Mouse (Mus musculus) neutrophil, adult 5-6 weeks (primary cell): ENCODE measurements around the gene Mink1. TPM values are rescaled to one million over a fixed set of nuclear protein-coding genes. Genes with fewer than 3 reads are reported as not detected.
"Not testable (repeated sequence)": the region's sequence is repeated elsewhere in the genome, so short reads cannot be mapped to it uniquely, and the experiment has no call there.

Source experiments
- ATAC-seq: fragments of 151-379, 151-347 bp; 2 replicates; pipeline ENCODE4 v1.8.0; 2017; ENCODE audit warnings: mild to moderate bottlenecking, moderate TSS enrichment; ENCODE audit not compliant: insufficient number of reproducible peaks, poor library complexity, low FRiP score, severe bottlenecking; ENCODE audit errors: extremely low read depth
- total RNA-seq: library from RNA; stranded (forward); fragments of 200-1000 nt; gene quantifications from 2 replicates; pipeline ENCODE4 v1.2.3, GENCODE M21; 2017

Gene Mink1
- total RNA-seq, 1 experiment from 2014 or later = 21.8 TPM

GRCm38 (mm10) chr11:70544496-70544895, 18.2 kb upstream of the Mink1 start:
- no peak for ATAC-seq

DNA sequence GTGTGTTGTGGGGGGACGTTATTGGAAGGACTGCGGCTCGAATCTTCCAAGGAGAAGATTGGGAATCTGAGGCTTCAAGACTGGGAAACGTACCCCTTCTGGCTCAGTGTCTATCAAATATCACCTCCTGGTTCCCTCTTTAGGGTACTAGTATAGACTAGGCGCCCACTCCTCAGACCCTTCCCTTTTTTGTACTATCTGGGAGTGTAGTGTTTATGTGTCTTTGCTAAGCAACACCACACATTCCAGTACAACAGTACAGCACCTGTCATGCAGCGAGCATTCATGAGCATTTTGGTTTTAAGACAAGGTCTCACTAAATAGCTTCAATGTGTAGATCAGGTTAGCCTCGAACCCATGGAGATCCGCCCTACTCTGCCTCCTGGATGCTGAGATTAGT, 11.2 kb upstream of the Mink1 start:
- no peak for ATAC-seq

GRCm38 (mm10) chr11:70553940-70554339, 8.7 kb upstream of the Mink1 start:
- ATAC-seq = no peak

GRCm38 (mm10) chr11:70557545-70557944, 5.1 kb upstream of the Mink1 start:
- ATAC-seq = no peak

DNA sequence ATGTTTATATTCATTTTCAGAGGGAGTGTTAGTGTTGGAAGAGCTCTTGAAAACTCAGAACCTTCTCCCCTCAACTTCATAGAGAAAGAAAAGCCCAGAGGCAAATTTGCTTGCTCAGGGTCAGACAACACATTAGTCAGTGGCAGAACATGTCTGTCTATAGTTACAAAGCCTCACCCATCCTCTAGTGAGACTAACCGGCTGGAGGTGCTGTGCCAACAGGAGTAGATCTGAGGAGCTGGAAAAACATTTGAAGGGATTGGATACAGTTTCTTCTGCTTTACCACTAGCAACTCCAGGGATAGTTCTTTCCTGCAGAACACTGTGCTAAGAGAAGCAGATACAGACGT, 769 bp upstream of the Mink1 start:
- ATAC-seq = no peak

DNA sequence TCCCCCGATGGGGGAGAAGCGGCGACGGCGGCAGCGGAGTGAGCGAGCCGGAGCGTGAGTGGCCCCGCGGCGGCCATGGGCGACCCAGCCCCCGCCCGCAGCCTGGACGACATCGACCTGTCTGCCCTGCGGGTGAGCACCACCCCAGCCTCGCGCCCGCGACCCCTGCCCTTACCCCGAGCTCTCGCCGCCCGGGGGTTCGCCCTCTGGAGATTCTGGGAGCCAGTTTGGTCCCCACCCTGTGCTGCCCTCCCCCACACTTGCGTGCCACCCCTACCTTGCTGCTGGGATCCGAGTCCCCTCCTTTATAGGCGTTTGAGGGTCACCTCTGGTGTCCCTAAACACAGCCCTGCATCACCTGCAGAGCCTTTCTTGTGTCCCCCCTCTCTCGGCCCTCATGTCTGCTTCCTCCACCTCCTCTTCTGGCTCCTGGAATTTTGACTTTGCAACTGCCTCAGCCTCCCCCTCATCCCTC, 351 bp downstream of the Mink1 start:
- ATAC-seq = no peak; the same call in 1 of the 2 replicates

GRCm38 (mm10) chr11:70563470-70564275, 992 bp downstream of the Mink1 start:
- ATAC-seq = no peak

DNA sequence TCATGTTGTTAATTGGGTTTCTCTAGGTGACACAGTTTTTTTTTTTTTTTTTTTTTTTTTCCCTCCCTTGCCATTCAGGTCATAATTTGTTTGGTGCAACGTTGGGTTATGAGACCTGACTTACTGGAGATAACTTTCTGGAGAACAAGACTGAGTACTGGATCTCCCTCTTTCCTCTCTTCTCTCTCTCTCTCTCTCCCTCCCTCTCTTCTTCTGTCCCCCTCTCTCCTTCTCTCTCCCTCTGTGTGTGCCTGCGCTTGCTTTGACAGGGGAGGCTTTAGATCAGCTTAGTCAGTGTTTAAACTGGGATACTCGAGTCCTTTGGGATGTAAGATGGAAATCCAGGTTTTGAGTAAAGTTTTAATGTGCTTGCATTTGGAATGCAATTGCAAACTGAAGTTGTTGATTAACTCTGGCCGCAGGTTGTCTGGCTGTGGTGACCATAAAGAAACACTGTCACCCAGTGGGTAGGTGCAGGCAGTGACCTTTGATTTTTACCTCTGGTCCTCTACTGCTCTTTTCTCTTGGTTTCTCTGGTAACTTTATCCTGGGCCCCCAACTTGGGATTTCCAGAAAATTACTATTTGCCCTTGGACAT, 1.7 kb downstream of the Mink1 start:
- ATAC-seq = no peak

DNA sequence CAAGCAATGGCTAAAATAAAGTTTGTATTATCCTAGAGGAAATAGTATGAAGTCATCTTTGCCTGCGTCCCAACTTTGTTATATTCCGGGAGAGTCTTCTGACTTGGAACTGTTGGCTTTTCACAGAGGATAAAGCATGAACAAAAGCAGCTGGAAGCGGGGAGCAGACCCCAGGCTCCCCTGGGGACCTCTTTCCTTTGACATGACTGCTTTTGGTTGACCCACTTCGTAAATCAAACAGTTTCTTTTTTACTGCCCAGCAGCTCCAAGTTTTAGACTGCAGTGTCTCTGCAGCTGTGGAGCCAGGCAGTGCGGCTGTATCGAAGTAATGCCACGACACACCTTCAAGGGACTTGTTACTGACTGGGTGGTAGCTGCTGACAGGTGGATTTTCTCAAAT, 3.9 kb downstream of the Mink1 start:
- no peak for ATAC-seq

DNA sequence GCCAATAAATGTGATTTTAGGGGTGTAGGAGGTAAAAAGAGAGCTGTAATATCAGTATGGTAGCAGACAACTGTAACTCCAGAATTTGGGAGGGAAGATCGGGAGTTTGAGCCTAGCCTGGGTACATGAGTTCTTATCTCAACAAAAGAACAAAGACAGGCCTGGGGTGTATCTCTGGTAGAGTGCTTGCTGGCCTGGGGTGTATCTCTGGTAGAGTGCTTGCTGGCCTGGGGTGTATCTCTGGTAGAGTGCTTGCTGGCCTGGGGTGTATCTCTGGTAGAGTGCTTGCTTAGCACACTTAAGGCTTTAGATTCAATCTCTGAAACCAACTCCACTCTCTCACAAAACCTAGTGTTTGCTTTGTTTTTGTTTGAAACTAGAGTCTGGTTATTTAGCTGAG, 7.9 kb downstream of the Mink1 start:
- ATAC-seq = not testable (repeated sequence)

GRCm38 (mm10) chr11:70571641-70572040, 9.0 kb downstream of the Mink1 start:
- ATAC-seq = no peak

- no peak for ATAC-seq
Measured at GRCm38 (mm10) chr11:70572348-70572902, 9.7 kb downstream of the Mink1 start.

DNA sequence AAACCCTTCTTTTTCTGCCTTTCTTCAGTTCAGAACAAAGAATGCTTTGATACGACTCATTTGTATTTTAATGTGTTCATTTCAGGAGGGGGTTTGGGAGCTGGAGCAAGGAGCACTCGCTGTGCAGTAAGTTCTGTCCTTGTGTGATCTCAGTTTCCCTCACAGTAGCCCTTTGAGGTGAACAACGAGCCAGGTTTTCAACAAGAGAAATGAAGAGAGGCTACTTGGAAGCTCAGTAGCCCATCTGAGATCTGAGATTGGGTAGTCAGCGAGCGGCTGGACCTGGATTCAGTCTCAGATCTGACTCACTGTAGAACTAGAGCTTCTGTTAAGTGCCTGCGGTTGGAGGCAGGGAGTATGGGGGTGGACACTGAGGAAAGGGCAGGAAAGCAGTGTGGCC, 11.2 kb downstream of the Mink1 start:
- no peak for ATAC-seq

DNA sequence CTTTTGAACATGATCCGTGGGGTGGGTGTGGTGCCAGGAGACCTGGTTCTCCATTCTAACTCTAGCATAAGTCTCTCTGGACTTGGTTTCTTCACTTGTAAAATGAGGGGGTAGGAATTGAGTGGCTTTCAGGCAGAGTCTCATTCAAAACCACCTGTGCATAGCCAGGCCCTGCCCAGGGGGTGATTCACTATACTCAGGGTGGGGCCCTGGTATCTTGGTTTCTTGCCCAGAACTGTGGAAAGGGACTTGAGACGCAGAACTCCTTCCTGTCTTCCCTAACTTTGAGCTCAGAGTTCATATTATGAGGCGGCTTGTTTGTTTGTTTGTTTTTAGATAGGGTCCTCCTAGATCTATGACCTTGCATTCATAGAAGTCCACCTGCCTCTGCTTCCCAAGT, 14.5 kb downstream of the Mink1 start:
- no peak for ATAC-seq

- no peak for ATAC-seq
Measured at GRCm38 (mm10) chr11:70578962-70579361, 16.3 kb downstream of the Mink1 start.

DNA sequence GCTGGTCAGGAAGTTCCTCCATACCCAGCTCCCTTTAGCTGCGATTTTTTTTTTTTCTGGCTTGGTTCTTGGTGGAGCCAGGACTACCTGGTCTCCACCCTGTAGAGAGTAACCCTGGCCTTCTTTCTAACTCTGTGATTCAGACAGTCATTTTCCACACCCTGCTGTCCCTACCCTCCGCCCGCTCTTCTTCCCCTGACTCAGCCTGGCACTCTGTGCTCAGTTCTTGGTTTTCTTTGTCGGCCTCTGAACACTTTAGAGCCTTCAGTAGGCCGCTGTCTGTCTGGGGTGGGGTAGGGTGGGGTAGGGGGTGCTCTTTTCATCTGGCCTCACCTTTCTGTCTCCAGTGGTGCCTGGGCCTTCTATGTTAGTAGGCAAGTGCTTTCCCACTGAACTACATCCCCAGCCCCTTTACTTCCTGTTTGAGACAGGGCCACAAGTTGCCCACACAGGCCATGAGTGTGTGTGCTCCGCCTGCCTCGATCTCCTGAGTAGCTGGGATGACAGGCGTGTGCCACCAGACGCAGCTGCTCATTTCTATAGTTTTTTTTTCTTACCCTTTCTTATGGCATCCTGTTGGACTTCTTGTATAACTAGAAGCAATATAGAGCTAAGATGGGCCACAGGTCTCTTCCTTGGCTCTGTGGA, 17.2 kb downstream of the Mink1 start:
- no peak for ATAC-seq

DNA sequence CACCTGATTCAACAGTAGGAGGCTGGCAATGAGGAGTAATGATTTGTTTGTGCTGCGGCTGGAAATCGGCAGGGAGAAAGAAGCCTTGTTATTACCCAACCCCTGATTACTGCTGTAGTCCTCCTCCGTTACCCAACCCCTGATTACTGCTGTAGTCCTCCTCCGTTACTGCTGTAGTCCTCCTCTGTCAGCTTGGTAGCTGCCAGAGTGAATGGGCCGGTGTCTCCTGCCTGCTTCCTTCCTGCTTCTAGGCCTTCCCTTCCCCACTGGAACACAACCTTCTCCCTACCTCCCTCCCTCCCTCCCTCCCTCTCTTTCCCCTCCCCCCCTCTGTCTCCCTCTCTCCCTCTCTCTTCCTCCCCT, 17.7 kb downstream of the Mink1 start:
- ATAC-seq = no peak

DNA sequence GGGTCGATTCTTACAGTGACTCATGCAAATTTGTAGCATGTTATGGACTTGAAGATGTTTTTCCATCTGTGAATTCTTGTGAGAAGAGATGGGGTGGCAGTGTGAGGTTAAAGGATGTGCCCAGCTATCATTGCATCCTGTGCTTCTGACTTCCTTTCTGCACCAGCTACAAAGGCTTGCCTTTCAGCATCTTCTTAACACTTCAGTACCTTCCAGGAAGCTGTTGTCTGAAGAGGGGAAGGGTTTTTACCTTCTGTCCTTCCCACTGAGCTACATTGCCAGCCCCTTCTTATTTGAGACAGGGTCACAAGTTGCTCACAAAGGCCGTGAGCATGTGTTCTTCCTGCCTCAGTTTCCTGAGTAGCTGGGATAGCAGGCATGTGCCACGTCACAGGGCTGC, 18.2 kb downstream of the Mink1 start:
- peak; percentile 44 for ATAC-seq

GRCm38 (mm10) chr11:70582196-70582595, 19.5 kb downstream of the Mink1 start:
- ATAC-seq = no peak
